Mouse (Mus musculus) ES-E14 (cell line): Measurements from ENCODE around the gene Nat8f5.

Source experiments
- CHD2 ChIP-seq: IDR thresholded peaks from 2 replicates; pipeline ENCODE4 v1.6.1; 2014; ENCODE audit warnings: mild to moderate bottlenecking, low read depth, low read length, inconsistent platforms
- HCFC1 ChIP-seq: IDR thresholded peaks from 2 replicates; pipeline ENCODE4 v1.6.1; 2012; ENCODE audit warnings: low read length, inconsistent platforms, borderline replicate concordance; ENCODE audit not compliant: insufficient read depth
- MAFK ChIP-seq: IDR thresholded peaks from 2 replicates; pipeline ENCODE4 v1.6.1; 2014; ENCODE audit warnings: mild to moderate bottlenecking, low read depth, low read length, inconsistent platforms; ENCODE audit not compliant: insufficient read depth

DNA sequence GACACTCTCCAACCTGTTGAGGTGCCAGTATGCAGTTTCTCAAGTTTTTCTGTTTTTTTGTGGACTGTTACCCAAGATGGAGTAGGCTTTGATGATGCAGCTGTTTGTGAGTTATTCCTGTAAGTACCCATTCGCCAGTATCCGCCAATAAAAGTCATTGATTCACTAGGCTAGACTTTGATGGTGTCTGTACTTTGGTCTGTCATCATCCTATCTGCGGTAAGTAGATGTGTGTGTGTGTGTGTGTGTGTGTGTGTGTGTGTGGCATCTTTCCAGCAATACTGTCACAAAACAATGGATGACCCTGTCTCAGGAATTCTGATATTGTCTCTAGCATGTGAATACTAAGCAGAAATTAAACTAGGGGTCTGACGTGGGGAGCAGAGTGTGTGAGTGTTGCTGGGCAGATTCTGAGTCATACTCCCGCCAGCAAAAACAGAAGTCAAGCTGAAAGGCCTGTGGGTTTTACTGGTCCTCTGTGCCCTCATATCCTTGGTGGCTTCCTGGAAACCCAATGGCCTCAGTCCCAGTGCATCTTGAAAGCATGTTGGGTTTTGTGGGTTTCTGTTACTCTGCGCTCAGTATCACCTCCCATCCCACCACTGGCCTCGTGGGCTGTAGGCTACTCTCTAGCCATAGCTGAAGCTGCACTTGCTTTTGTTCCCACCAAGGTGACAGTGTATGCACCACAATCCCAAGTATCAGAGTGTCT lies 30.4 kb upstream of the Nat8f5 start:
- TF ChIP-seq CHD2: no peak
- no peak for TF ChIP-seq HCFC1
- TF ChIP-seq MAFK: no peak
